Mouse (Mus musculus): ENCODE results near the gene Smg6.
A peak's percentile ranks its signal among the peaks of the same experiment; 100 is the strongest.

The Smg6 gene

GRCm38 (mm10) chr11:75147106-75147845 lies 221.7 kb downstream of the Smg6 start:
- no peak for DNase-seq (ENCODE audit: low spot score)

- peak; percentile 55 for DNase-seq (ENCODE audit: low spot score)
These were observed 222.2 kb downstream of the Smg6 start for GRCm38 (mm10) chr11:75147846-75148168.

- no peak for DNase-seq (ENCODE audit: low spot score)
These were observed 222.9 kb downstream of the Smg6 start for GRCm38 (mm10) chr11:75148332-75149035.

GRCm38 (mm10) chr11:75150346-75150745 lies 224.7 kb downstream of the Smg6 start:
- DNase-seq (ENCODE audit: low spot score), result no peak

- DNase-seq (ENCODE audit: low spot score), result no peak
These were observed 227.3 kb downstream of the Smg6 start for GRCm38 (mm10) chr11:75152603-75153557.

GRCm38 (mm10) chr11:75154053-75154585 lies 228.5 kb downstream of the Smg6 start:
- no peak for DNase-seq (ENCODE audit: low spot score)

- no peak for DNase-seq (ENCODE audit: low spot score)
These were observed 230.4 kb downstream of the Smg6 start for GRCm38 (mm10) chr11:75155985-75156384.

GRCm38 (mm10) chr11:75156416-75156815 lies 230.8 kb downstream of the Smg6 start:
- DNase-seq (ENCODE audit: low spot score), result no peak

GRCm38 (mm10) chr11:75157037-75157436 lies 231.4 kb downstream of the Smg6 start:
- no peak for DNase-seq (ENCODE audit: low spot score)

GRCm38 (mm10) chr11:75157901-75158300 lies 232.3 kb downstream of the Smg6 start:
- DNase-seq (ENCODE audit: low spot score), result no peak

GRCm38 (mm10) chr11:75158432-75158831 lies 232.8 kb downstream of the Smg6 start:
- DNase-seq (ENCODE audit: low spot score), result no peak

- DNase-seq (ENCODE audit: low spot score), result no peak
These were observed 233.9 kb downstream of the Smg6 start for GRCm38 (mm10) chr11:75159564-75159963.

- DNase-seq (ENCODE audit: low spot score), result no peak
These were observed 235.3 kb downstream of the Smg6 start for GRCm38 (mm10) chr11:75160954-75161353.

GRCm38 (mm10) chr11:75161417-75162008 lies 235.9 kb downstream of the Smg6 start:
- no peak for DNase-seq (ENCODE audit: low spot score)

GRCm38 (mm10) chr11:75162591-75163080 lies 237.0 kb downstream of the Smg6 start:
- DNase-seq (ENCODE audit: low spot score), result no peak

- no peak for DNase-seq (ENCODE audit: low spot score)
These were observed 237.8 kb downstream of the Smg6 start for GRCm38 (mm10) chr11:75163379-75163778.

GRCm38 (mm10) chr11:75164051-75164450 lies 238.4 kb downstream of the Smg6 start:
- no peak for DNase-seq (ENCODE audit: low spot score)

- DNase-seq (ENCODE audit: low spot score), result no peak
These were observed 239.1 kb downstream of the Smg6 start for GRCm38 (mm10) chr11:75164750-75165149.

- DNase-seq (ENCODE audit: low spot score), result peak; percentile 63
These were observed 240.0 kb downstream of the Smg6 start for GRCm38 (mm10) chr11:75165441-75166192.

- DNase-seq (ENCODE audit: low spot score), result no peak
These were observed 240.7 kb downstream of the Smg6 start for GRCm38 (mm10) chr11:75166193-75166842.

Data from embryo, embryonic 10.5 days (tissue).